Mouse (Mus musculus): ENCODE data around the gene Gm3033. TPM values are rescaled to one million over a fixed set of nuclear protein-coding genes. Genes with fewer than 3 reads are reported as not detected.
"Not testable (repeated sequence)": the region's sequence is repeated elsewhere in the genome, so short reads cannot be mapped to it uniquely, and the experiment has no call there.

The Gm3033 gene
- 0.40 TPM in 1 of 2 replicates, not detected in the other for polyA plus RNA-seq (2016; fragmentation: Nextera tagmentation; extraction: Ambion mirVana)

DNA sequence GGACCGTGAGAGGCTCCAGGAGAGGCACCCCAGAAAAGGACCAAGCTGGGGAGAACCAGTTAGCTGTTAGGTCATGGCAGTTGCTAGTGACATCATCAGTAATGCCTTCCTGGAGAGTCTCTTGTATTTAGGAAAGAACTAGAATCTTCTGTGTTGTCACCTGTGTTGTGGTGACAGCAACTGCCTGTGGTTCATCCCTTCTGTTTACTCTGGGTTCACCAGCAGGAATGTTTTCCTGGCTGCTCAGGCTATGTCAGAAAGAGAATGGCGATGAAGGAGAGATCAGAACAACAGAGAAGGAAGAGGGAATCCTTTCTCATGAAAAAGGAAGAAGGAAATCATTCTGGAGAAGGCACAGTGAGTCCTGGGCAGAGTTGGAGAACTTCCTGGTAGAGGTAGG, at the start of gene Gm3033:
Gene Gm3033 (plus strand): TSS at position 301 of the 400 bp plus-strand sequence.
- H3K4me3 ChIP-seq; H3K9me3 ChIP-seq (replicated peaks); H3K27ac ChIP-seq; H3K36me3 ChIP-seq; H3K4me1 ChIP-seq; ATAC-seq (ENCODE audit: low FRiP score); H3K9ac ChIP-seq; H3K4me2 ChIP-seq (replicated peaks); H3K27me3 ChIP-seq: not testable (repeated sequence)
- no CpG with 5 or more reads among the region's 2 CpGs for WGBS

- no CpG with 5 or more reads among the region's 31 CpGs for WGBS
- not testable (repeated sequence) for H3K27ac ChIP-seq; H3K9me3 ChIP-seq (replicated peaks); H3K4me3 ChIP-seq; H3K4me2 ChIP-seq (replicated peaks); H3K9ac ChIP-seq; H3K4me1 ChIP-seq; ATAC-seq (ENCODE audit: low FRiP score); H3K27me3 ChIP-seq; H3K36me3 ChIP-seq
Measured at GRCm38 (mm10) chr14:3809774-3810173, 36.3 kb upstream of the Gm3033 start, which contains the start of gene Gm3002. Gene Gm3002 (plus strand): TSS chr14:3810074.

- ATAC-seq (ENCODE audit: low FRiP score); H3K4me3 ChIP-seq; H3K36me3 ChIP-seq; H3K9me3 ChIP-seq (replicated peaks); H3K4me1 ChIP-seq; H3K27ac ChIP-seq; H3K4me2 ChIP-seq (replicated peaks); H3K9ac ChIP-seq; H3K27me3 ChIP-seq: not testable (repeated sequence)
- WGBS, result no CpG with 5 or more reads among the region's 1 CpGs
Measured at GRCm38 (mm10) chr14:3883872-3884271, 37.8 kb downstream of the Gm3033 start, which contains the start of gene Gm2916. Gene Gm2916 (plus strand): TSS chr14:3884172.

Other genes starting within 250 kb of the Gm3033 start
- not detected in 2 replicates for gene Gm3012, start 211.7 kb upstream of the Gm3033 start, polyA plus RNA-seq (2016; fragmentation: Nextera tagmentation; extraction: Ambion mirVana)
- 3.9 and 5.7 TPM in 2 replicates for gene Gm3020, start 194.2 kb upstream of the Gm3033 start, polyA plus RNA-seq (2016; fragmentation: Nextera tagmentation; extraction: Ambion mirVana)
- not detected in 2 replicates for gene Gm3043, start 157.5 kb upstream of the Gm3033 start, polyA plus RNA-seq (2016; fragmentation: Nextera tagmentation; extraction: Ambion mirVana)
- gene Gm3002, start 36.2 kb upstream of the Gm3033 start, polyA plus RNA-seq (2016; fragmentation: Nextera tagmentation; extraction: Ambion mirVana), result 0.83 and 2.5 TPM in 2 replicates
- 0.26 TPM in 1 of 2 replicates, not detected in the other for gene Gm2916, start 37.9 kb downstream of the Gm3033 start, polyA plus RNA-seq (2016; fragmentation: Nextera tagmentation; extraction: Ambion mirVana)
- not detected in 2 replicates for gene Gm3029, start 85.5 kb downstream of the Gm3033 start, polyA plus RNA-seq (2016; fragmentation: Nextera tagmentation; extraction: Ambion mirVana)
- 0.16 and 0.31 TPM in 2 replicates for gene Gm3095, start 117.3 kb downstream of the Gm3033 start, polyA plus RNA-seq (2016; fragmentation: Nextera tagmentation; extraction: Ambion mirVana)
- gene Gm3099, start 152.1 kb downstream of the Gm3033 start, polyA plus RNA-seq (2016; fragmentation: Nextera tagmentation; extraction: Ambion mirVana), result not detected in 2 replicates
- 0.53 and 0.72 TPM in 2 replicates for gene Gm5796, start 177.7 kb downstream of the Gm3033 start, polyA plus RNA-seq (2016; fragmentation: Nextera tagmentation; extraction: Ambion mirVana)
- not detected in 2 replicates for gene Gm3115, start 237.9 kb downstream of the Gm3033 start, polyA plus RNA-seq (2016; fragmentation: Nextera tagmentation; extraction: Ambion mirVana)